Mouse (Mus musculus) embryonic facial prominence, embryonic 15.5 days (tissue): Measurements from ENCODE around the gene Slc35c2. TPM values are rescaled to one million over a fixed set of nuclear protein-coding genes. Genes with fewer than 3 reads are reported as not detected.

Source experiments
- ATAC-seq: fragments of 200-750 bp; cut with Nextera tagmentation; 2 replicates; pipeline ENCODE4 v1.8.0; 2017; ENCODE audit warnings: low read depth, moderate TSS enrichment; ENCODE audit not compliant: insufficient number of reproducible peaks, low FRiP score, low TSS enrichment
- H3K27ac ChIP-seq: fragments of 300-500 bp; sonication (generic); replicated peaks from 2 replicates; pipeline ENCODE4 v1.5.1; 2015; ENCODE audit warnings: mild to moderate bottlenecking, inconsistent platforms
- H3K27me3 ChIP-seq: fragments of 300-500 bp; sonication (generic); 2 replicates; pipeline ENCODE4 v1.6.1; 2015; ENCODE audit warnings: inconsistent platforms
- H3K36me3 ChIP-seq: fragments of 300-500 bp; sonication (generic); 2 replicates; pipeline ENCODE4 v1.6.1; 2015; ENCODE audit warnings: mild to moderate bottlenecking, inconsistent platforms
- H3K4me1 ChIP-seq: fragments of 300-500 bp; sonication (generic); 2 replicates; pipeline ENCODE4 v1.6.1; 2015; ENCODE audit warnings: inconsistent platforms
- H3K4me2 ChIP-seq: fragments of 300-500 bp; sonication (generic); replicated peaks from 2 replicates; pipeline ENCODE4 v1.6.1; 2015; ENCODE audit warnings: mild to moderate bottlenecking, inconsistent platforms
- H3K4me3 ChIP-seq: fragments of 300-500 bp; sonication (generic); replicated peaks from 2 replicates; pipeline ENCODE4 v1.5.1; 2015; ENCODE audit warnings: mild to moderate bottlenecking, inconsistent platforms
- H3K9ac ChIP-seq: fragments of 300-500 bp; sonication (generic); 2 replicates; pipeline ENCODE4 v1.6.1; 2015; ENCODE audit warnings: inconsistent platforms
- H3K9me3 ChIP-seq: fragments of 300-500 bp; sonication (generic); replicated peaks from 2 replicates; pipeline ENCODE4 v1.6.1; 2016; ENCODE audit warnings: inconsistent platforms
- whole genome bisulfite sequencing: fragments of 180-500 bp; shearing (Covaris S2); methylation state at CpG from one replicate; pipeline ENCODE4 v1.1.7; 2015; 5-methylcytosine and 5-hydroxymethylcytosine counted together
- polyA plus RNA-seq: library from polyadenylated mRNA; unstranded; fragments of >200 nt; fragmentation: Nextera tagmentation; extraction: Ambion mirVana; gene quantifications from 2 replicates; pipeline ENCODE4 v1.2.1, GENCODE M21; 2015

Gene Slc35c2
- polyA plus RNA-seq, 1 experiment from 2014 or later: 59.5 TPM

- no peak overlapping the region for H3K27ac ChIP-seq
- no peak overlapping the region for H3K4me3 ChIP-seq
- H3K9me3 ChIP-seq: no peaks in the 10 kb centered on the region
- H3K4me2 ChIP-seq: no peak overlapping the region
- no peaks in the 10 kb centered on the region for H3K36me3 ChIP-seq
- 55% methylated on average over 9 of the region's 9 CpGs for WGBS
- H3K9ac ChIP-seq: no peak overlapping the region
- no peak for ATAC-seq
- no peaks in the 10 kb centered on the region for H3K4me1 ChIP-seq
- peaks cover 40% of the 10 kb centered on the region for H3K27me3 ChIP-seq
These were observed 34.9 kb downstream of the Slc35c2 start for GRCm38 (mm10) chr2:165252801-165253200.

GRCm38 (mm10) chr2:165252381-165252780 lies 35.3 kb downstream of the Slc35c2 start:
- no peak overlapping the region for H3K4me3 ChIP-seq
- no peaks in the 10 kb centered on the region for H3K9me3 ChIP-seq
- no peaks in the 10 kb centered on the region for H3K36me3 ChIP-seq
- H3K27ac ChIP-seq: no peak overlapping the region
- H3K27me3 ChIP-seq: peaks cover 44% of the 10 kb centered on the region
- H3K4me1 ChIP-seq: no peaks in the 10 kb centered on the region
- ATAC-seq: no peak
- H3K4me2 ChIP-seq: no peak overlapping the region
- H3K9ac ChIP-seq: no peak overlapping the region
- 72% methylated on average over 8 of the region's 8 CpGs for WGBS

- no peak overlapping the region for H3K4me2 ChIP-seq
- H3K9ac ChIP-seq: no peak overlapping the region
- WGBS: 44% methylated on average over 1 of the region's 1 CpGs
- H3K36me3 ChIP-seq: no peaks in the 10 kb centered on the region
- H3K27ac ChIP-seq: no peak overlapping the region
- peaks cover 50% of the 10 kb centered on the region for H3K27me3 ChIP-seq
- ATAC-seq: no peak
- H3K4me1 ChIP-seq: no peaks in the 10 kb centered on the region
- no peak overlapping the region for H3K4me3 ChIP-seq
- no peaks in the 10 kb centered on the region for H3K9me3 ChIP-seq
These were observed 36.8 kb downstream of the Slc35c2 start for GRCm38 (mm10) chr2:165250903-165251302.

DNA sequence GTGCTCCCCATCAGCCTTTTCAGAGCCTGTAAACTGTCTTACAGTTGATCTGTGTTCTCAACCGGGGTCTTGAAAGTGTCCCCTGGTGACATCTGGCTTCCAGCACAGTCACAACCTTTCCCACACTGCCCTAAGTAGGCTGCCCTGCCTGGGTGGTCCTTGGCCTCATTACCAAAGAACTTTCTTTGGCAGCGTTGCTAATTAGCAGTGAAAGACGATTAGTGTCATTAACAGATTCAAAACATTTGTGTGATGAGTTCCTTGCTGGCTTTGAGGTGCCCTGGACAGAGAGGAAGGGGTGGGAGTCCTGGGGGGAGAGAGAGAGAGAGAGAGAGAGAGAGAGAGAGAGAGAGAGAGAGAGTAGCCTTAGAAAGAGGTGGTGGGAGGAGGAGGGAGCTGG lies 38.7 kb downstream of the Slc35c2 start:
- no peaks in the 10 kb centered on the region for H3K9me3 ChIP-seq
- peaks cover 54% of the 10 kb centered on the region for H3K27me3 ChIP-seq

DNA sequence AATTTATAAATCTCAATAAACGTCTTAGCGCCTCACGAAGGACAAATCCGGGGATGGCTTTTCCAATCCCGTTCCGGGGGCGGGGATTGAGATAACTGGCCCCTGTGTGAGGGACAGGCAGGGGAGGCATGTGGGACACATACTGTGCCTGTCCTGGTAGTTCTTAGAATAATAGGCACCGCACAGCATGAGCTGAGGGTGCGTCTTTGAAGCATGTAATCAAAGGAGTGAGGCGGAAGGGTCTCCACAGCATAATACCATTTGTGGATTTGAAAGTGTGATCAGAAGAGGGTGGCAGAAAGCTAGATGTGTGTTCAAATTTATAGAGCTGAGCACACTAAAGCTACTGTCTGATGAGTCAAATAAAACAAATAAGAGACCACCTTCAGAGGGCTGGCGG lies 41.3 kb downstream of the Slc35c2 start:
- 15% methylated on average over 11 of the region's 11 CpGs for WGBS

More for the DNA sequence above, 38.7 kb downstream of the Slc35c2 start:
- Histone ChIP-seq H3K27ac (no peak overlapping the region), H3K9ac (no peak overlapping the region), H3K4me1 (no peaks in the 10 kb centered on the region), H3K36me3 (no peaks in the 10 kb centered on the region), H3K4me2 (no peak overlapping the region), H3K4me3 (no peak overlapping the region)
- 13% methylated on average over 3 of the region's 3 CpGs for WGBS
- ATAC-seq: no peak

GRCm38 (mm10) chr2:165243122-165243720 lies 44.4 kb downstream of the Slc35c2 start:
- Histone ChIP-seq H3K4me2 (no peak overlapping the region), H3K36me3 (no peaks in the 10 kb centered on the region), H3K27me3 (peaks cover 93% of the 10 kb centered on the region), H3K27ac (no peak overlapping the region), H3K9me3 (no peaks in the 10 kb centered on the region), H3K9ac (no peak overlapping the region), H3K4me1 (peaks cover 7% of the 10 kb centered on the region; the same call in 1 of the 2 replicates), H3K4me3 (no peak overlapping the region)
- ATAC-seq: no peak
- WGBS: 2% methylated on average over 11 of the region's 11 CpGs

More for the DNA sequence above, 41.3 kb downstream of the Slc35c2 start:
- H3K9ac ChIP-seq: no peak overlapping the region
- no peak for ATAC-seq
- peaks cover 7% of the 10 kb centered on the region; the same call in 1 of the 2 replicates for H3K4me1 ChIP-seq
- no peaks in the 10 kb centered on the region for H3K36me3 ChIP-seq
- H3K4me2 ChIP-seq: no peak overlapping the region
- no peak overlapping the region for H3K4me3 ChIP-seq
- no peaks in the 10 kb centered on the region for H3K9me3 ChIP-seq
- peaks cover 62% of the 10 kb centered on the region for H3K27me3 ChIP-seq
- H3K27ac ChIP-seq: no peak overlapping the region

DNA sequence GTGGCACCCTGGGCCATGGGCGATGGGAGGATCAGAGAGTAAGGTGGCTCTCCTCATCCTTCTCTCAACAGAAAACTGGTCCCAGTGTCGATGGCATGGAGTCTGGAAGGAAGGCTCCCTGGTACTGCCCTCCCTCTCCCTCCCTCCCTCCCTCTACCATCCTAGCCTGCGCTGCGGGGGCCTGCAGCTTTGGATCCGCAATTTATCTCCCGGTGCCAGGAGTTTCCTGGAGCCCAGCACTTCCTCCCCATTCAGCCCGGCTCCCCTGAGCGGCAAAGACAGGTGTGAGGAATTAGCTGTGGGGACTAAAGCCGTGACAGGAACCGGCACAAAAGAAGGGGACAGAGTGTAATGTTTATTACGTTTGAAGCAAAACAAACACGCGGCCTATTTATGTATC lies 45.1 kb downstream of the Slc35c2 start:
- H3K4me1 ChIP-seq: peaks cover 7% of the 10 kb centered on the region; the same call in 1 of the 2 replicates
- under 1% methylated on average over 13 of the region's 13 CpGs for WGBS
- no peak for ATAC-seq
- peaks cover 96% of the 10 kb centered on the region for H3K27me3 ChIP-seq
- H3K36me3 ChIP-seq: no peaks in the 10 kb centered on the region
- H3K9me3 ChIP-seq: no peaks in the 10 kb centered on the region
- no peak overlapping the region for H3K9ac ChIP-seq
- no peak overlapping the region for H3K27ac ChIP-seq
- H3K4me2 ChIP-seq: no peak overlapping the region
- H3K4me3 ChIP-seq: no peak overlapping the region

GRCm38 (mm10) chr2:165241786-165242185 lies 45.9 kb downstream of the Slc35c2 start:
- 54% methylated on average over 7 of the region's 7 CpGs for WGBS
- Histone ChIP-seq H3K4me3 (no peak overlapping the region), H3K9ac (no peak overlapping the region), H3K4me1 (peaks cover 7% of the 10 kb centered on the region; the same call in 1 of the 2 replicates), H3K27me3 (peaks cover 95% of the 10 kb centered on the region), H3K9me3 (no peaks in the 10 kb centered on the region), H3K27ac (no peak overlapping the region), H3K36me3 (no peaks in the 10 kb centered on the region), H3K4me2 (no peak overlapping the region)
- ATAC-seq: no peak

DNA sequence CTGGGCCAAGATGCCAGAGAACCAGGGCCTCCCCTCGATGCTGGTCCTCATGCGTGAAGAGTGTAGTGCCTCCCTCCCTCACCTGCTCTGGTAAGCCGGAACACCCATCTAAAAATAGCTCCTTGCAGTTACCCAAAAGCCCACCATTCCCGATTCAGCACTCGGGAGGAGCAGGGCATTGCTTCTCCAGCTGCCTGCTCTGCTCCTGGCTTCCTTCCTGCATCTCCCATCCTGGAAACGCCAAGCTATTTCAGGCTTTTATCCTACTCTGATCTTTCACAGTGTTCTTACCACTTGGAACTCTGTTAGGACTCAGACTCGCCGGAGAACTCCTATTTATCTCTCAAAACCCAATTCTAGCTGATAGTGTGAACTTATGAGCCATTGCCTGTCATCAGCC lies 47.3 kb downstream of the Slc35c2 start:
- H3K36me3 ChIP-seq: no peaks in the 10 kb centered on the region
- WGBS: 27% methylated on average over 8 of the region's 8 CpGs
- H3K4me2 ChIP-seq: no peak overlapping the region
- H3K27ac ChIP-seq: no peak overlapping the region
- peaks cover 98% of the 10 kb centered on the region for H3K27me3 ChIP-seq
- no peak for ATAC-seq
- peaks cover 7% of the 10 kb centered on the region; the same call in 1 of the 2 replicates for H3K4me1 ChIP-seq
- H3K9ac ChIP-seq: no peak overlapping the region
- no peaks in the 10 kb centered on the region for H3K9me3 ChIP-seq
- H3K4me3 ChIP-seq: no peak overlapping the region

- Histone ChIP-seq H3K27me3 (peaks cover 98% of the 10 kb centered on the region), H3K36me3 (no peaks in the 10 kb centered on the region), H3K4me3 (no peak overlapping the region), H3K27ac (no peak overlapping the region), H3K9ac (no peak overlapping the region), H3K4me2 (no peak overlapping the region), H3K9me3 (no peaks in the 10 kb centered on the region), H3K4me1 (peaks cover 13% of the 10 kb centered on the region)
- no peak for ATAC-seq
- 9% methylated on average over 15 of the region's 15 CpGs for WGBS
These were observed 48.0 kb downstream of the Slc35c2 start for GRCm38 (mm10) chr2:165239533-165240144.

GRCm38 (mm10) chr2:165238416-165239145 lies 49.1 kb downstream of the Slc35c2 start:
- no peak for ATAC-seq
- no peak overlapping the region for H3K27ac ChIP-seq
- H3K4me2 ChIP-seq: no peak overlapping the region
- no peak overlapping the region for H3K9ac ChIP-seq
- no peaks in the 10 kb centered on the region for H3K36me3 ChIP-seq
- 4% methylated on average over 12 of the region's 12 CpGs for WGBS
- H3K4me3 ChIP-seq: no peak overlapping the region
- H3K9me3 ChIP-seq: no peaks in the 10 kb centered on the region
- peaks cover 98% of the 10 kb centered on the region for H3K27me3 ChIP-seq
- H3K4me1 ChIP-seq: peaks cover 24% of the 10 kb centered on the region
